In the genomic region with DNA sequence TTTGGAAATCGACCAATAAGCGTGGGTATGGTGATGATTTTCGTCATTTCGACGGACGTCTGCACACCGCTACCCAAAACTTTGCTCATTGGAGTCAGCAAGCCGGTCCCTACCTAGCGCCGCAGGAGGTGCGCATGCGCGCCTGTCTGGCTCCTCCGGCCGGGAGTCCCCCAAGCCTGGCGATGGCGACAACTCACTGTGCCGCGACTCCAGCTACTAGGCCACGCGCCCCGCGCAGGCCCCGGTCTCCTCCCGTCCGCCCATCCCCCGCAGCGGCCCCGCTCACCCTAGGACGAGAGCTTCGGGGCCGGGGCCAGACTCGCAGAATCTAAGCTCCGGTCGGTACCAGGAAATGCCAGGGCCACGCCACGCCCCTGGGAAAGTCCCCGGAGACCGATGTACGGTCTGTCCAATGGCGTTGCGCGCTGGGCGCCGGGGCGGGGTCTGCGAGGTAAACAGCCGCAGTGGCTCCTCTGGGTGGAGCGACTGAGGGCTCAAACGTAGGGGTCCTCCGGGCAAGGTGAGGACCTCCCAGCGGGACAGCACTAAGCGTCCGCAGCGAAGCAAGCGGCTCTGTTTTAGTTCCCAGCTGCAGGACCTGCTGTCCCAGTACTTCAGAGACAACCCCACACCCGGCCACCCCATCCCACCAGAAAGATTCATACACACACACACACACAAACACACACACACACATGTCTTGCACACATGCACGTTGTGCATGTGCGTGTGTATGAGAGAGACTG, we compare ENCODE assay signal across 1 mouse cellular context.
TF ChIP-seq lines count a peak whose summit lies in the region.

No protein-coding gene starts in this region.

TF ChIP-seq in CH12.LX, 34 proteins besides CTCF, POLR2A, EP300 and RAD21:
- TF ChIP-seq HCFC1 (IDR thresholded peaks at IDR 0.05; ENCODE audit: low read depth, low read length) (peak; percentile 72), ZNF384 (IDR thresholded peaks at IDR 0.05; ENCODE audit: low read depth, low read length) (no peak), TBP (conservative IDR thresholded peaks at IDR 0.05; ENCODE audit: low read depth, low read length) (no peak), PAX5 (IDR thresholded peaks at IDR 0.05; ENCODE audit: low read length) (no peak), E2F4 (IDR thresholded peaks at IDR 0.05; ENCODE audit: insufficient replicate concordance, low read depth, low read length) (no peak), MAFK (IDR thresholded peaks at IDR 0.05; ENCODE audit: insufficient replicate concordance, low read length) (no peak), NRF1 (IDR thresholded peaks at IDR 0.05; ENCODE audit: low read depth, low read length) (peak; percentile 98), GABPA (IDR thresholded peaks at IDR 0.05; ENCODE audit: insufficient replicate concordance, low read depth, low read length) (no peak), CHD1 (IDR thresholded peaks at IDR 0.05; ENCODE audit: low read depth, low read length) (0 out of 2 replicates have a peak, but pooled peaks have one; percentile 11), MEF2A (IDR thresholded peaks at IDR 0.05; ENCODE audit: borderline replicate concordance, low read depth, low read length) (peak; percentile 60), POLR2AphosphoS2 (IDR thresholded peaks at IDR 0.05; ENCODE audit: low read depth, low read length) (peak; percentile 93), TCF12 (IDR thresholded peaks at IDR 0.05; ENCODE audit: low read depth, low read length) (peak; percentile 57; the same call in 1 of the 2 replicates), BHLHE40 (IDR thresholded peaks at IDR 0.05; ENCODE audit: low read depth, low read length) (no peak), USF2 (conservative IDR thresholded peaks at IDR 0.05; ENCODE audit: low read depth, low read length) (no peak), ZC3H11A (IDR thresholded peaks at IDR 0.05; ENCODE audit: low read depth, low read length) (no peak), ETS1 (conservative IDR thresholded peaks at IDR 0.05; ENCODE audit: low read depth, low read length) (no peak), UBTF (IDR thresholded peaks at IDR 0.05; ENCODE audit: low read depth, low read length) (no peak), CHD2 (IDR thresholded peaks at IDR 0.05; ENCODE audit: low read length) (0 out of 2 replicates have a peak, but pooled peaks have one; percentile 34), MAZ (IDR thresholded peaks at IDR 0.05; ENCODE audit: low read depth, low read length) (peak; percentile 15; the same call in 1 of the 2 replicates), MAX (IDR thresholded peaks at IDR 0.05; ENCODE audit: low read length) (no peak; the same call in 1 of the 2 replicates), KAT2A (IDR thresholded peaks at IDR 0.05; ENCODE audit: insufficient replicate concordance, low read length) (0 out of 2 replicates have a peak, but pooled peaks have one; percentile 63), ZKSCAN1 (IDR thresholded peaks at IDR 0.05; ENCODE audit: borderline replicate concordance, low read depth, low read length) (no peak), RCOR1 (conservative IDR thresholded peaks at IDR 0.05; ENCODE audit: low read depth, low read length) (no peak), MYC (IDR thresholded peaks at IDR 0.05; ENCODE audit: low read depth, low read length) (peak; percentile 24; the same call in 1 of the 2 replicates), USF1 (IDR thresholded peaks at IDR 0.05; ENCODE audit: low read depth, low read length) (no peak), NELFE (IDR thresholded peaks at IDR 0.05; ENCODE audit: low read depth, low read length) (peak; percentile 84), SIN3A (IDR thresholded peaks at IDR 0.05; ENCODE audit: low read length) (peak; percentile 76; the same call in 1 of the 2 replicates), ZMIZ1 (IDR thresholded peaks at IDR 0.05; ENCODE audit: low read depth, low read length) (peak; percentile 69; the same call in 1 of the 2 replicates), JUND (conservative IDR thresholded peaks at IDR 0.05; ENCODE audit: low read depth, low read length) (no peak), ELF1 (IDR thresholded peaks at IDR 0.05; ENCODE audit: low read depth, low read length) (peak; percentile 95), JUN (IDR thresholded peaks at IDR 0.05; ENCODE audit: insufficient read depth, low read depth, low read length) (no peak), IRF4 (IDR thresholded peaks at IDR 0.05; ENCODE audit: low read depth, low read length) (peak; percentile 58; the same call in 1 of the 2 replicates), MXI1 (IDR thresholded peaks at IDR 0.05; ENCODE audit: low read depth, low read length) (peak; percentile 39; the same call in 1 of the 2 replicates), SMC3 (IDR thresholded peaks at IDR 0.05; ENCODE audit: low read depth, low read length) (no peak; the same call in 1 of the 2 replicates)
